Mouse (Mus musculus): Measurements from ENCODE around the gene Serpinb9e.
"Not testable (repeated sequence)": the region's sequence is repeated elsewhere in the genome, so short reads cannot be mapped to it uniquely, and the experiment has no call there.

The Serpinb9e gene

DNA sequence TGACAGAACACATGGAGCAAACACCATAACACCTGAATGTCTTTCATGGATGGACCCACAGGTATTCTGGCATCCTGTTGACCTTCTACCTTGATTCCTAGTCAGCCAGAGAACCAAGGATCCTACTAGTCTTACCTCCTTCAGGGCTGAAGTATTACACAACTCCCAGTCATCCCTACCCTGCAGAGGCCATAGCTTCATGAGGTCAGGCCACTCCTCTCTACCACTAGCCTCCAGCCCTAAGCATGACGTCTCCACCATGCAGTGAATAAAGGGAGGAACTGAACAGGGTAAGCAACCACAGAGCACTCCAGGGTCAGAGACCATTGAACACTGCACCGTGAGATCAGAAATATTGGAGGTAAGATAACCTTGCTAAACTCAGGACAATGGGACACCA, at the start of gene Serpinb9e:
Serpinb9e (plus strand) TSS at position 301 of the 400 bp plus-strand sequence.
- not testable (repeated sequence) for DNase-seq

GRCm38 (mm10) chr13:33199740-33200139, 49.7 kb upstream of the Serpinb9e start:
- DNase-seq: no peak

DNA sequence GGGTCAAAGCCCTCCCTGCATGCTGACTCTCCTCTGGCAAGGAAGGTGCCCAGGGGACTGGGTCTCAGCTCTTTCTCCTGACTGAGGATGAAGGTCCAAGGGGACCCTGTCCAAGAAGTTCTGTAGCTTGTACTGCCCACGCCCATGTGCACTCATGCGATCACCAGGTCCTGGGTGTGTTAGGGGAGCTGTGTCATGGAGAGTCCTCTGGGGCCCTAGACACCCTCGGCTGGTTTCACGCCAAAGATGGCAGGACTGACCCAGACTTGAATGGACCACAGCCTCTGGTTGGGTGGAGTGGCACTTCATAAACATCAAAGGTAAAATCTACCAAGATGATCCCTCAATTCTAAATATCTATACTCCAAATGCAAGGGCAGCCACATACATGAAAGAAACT, 59.2 kb downstream of the Serpinb9e start:
- DNase-seq: peak in 1 of 2 experiments; percentile 17

All from kidney, postnatal 25 days (tissue).